In the genomic region with DNA sequence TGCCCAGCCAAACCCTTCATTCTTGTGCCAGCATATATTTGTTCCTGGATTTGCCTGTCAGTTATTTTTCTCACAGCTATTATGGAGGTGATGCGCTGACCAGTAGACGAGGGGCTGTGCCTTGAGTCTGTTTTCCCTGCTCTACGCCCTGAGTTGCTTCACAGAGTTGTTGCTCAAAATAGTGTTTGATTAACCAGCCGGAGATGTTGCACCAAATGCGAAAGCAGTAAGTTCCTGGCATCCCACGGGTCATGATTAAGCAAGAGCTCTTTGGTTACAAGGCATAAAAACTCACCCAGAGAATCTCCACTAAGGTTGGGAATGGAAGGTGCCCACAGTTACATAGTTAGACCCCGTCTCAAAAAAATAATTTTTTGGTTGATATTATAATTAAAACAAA, we compare ENCODE assay signal across 18 mouse cellular contexts. TPM values are rescaled to one million over a fixed set of nuclear protein-coding genes. Genes with fewer than 3 reads are reported as not detected.
DNase-seq lines count a peak whose midpoint lies in the region; TF ChIP-seq lines count a peak whose summit lies in the region.
"Had no signal": no experiment of that assay in that cellular context is flagged by ENCODE, and none has a peak within 500 bp of the region (broad histone marks: within the 10 kb centered on the region; RNA-seq: fewer than 3 reads in every experiment).

No protein-coding gene starts in this region.

- WGBS in kidney, adult 2 months = 69% methylated on average over 7 of the region's 7 CpGs

- H3K27ac ChIP-seq in kidney, adult 2 months (ENCODE audit: insufficient read depth, low read depth, low read length) = no peak overlapping the region
- H3K27ac ChIP-seq: forebrain, embryonic 13.5 days; heart, embryonic 13.5 days; intestine, embryonic 15.5 days; kidney, postnatal 0 days; layer of hippocampus, adult 2 months; liver, embryonic 15.5 days had no signal

- H3K36me3 ChIP-seq in kidney, adult 2 months (ENCODE audit: control insufficient read depth, insufficient read depth, low read length) = no peaks in the 10 kb centered on the region
- H3K36me3 ChIP-seq: heart, embryonic 13.5 days; intestine, embryonic 15.5 days; liver, embryonic 15.5 days had no signal

- no peaks in the 10 kb centered on the region for H3K4me1 ChIP-seq in kidney, adult 2 months (ENCODE audit: control insufficient read depth, insufficient read depth, low read length)
- H3K4me1 ChIP-seq: liver, embryonic 15.5 days had no signal

- H3K27me3 ChIP-seq in kidney, adult 2 months (replicated peaks; ENCODE audit: control insufficient read depth, insufficient read depth, low read length) = no peaks in the 10 kb centered on the region
- H3K27me3 ChIP-seq: heart, embryonic 13.5 days; intestine, embryonic 15.5 days; liver, embryonic 15.5 days had no signal

- TF ChIP-seq CTCF in kidney, adult 2 months (conservative IDR thresholded peaks at IDR 0.05; ENCODE audit: insufficient read depth, insufficient read length, low read depth, low read length) = no peak

- H3K4me3 ChIP-seq in kidney, adult 2 months (ENCODE audit: insufficient read depth, low read depth, low read length) = no peak overlapping the region
- H3K4me3 ChIP-seq: forebrain, embryonic 13.5 days; heart, embryonic 13.5 days; intestine, embryonic 15.5 days; layer of hippocampus, adult 2 months; liver, embryonic 15.5 days; megakaryocyte, embryonic 14.5 days had no signal

- DNase-seq in adrenal gland, postnatal 14 days = peak; percentile 48
- DNase-seq in adrenal gland, adult 18-20 months (ENCODE audit: low spot score in 2 of 2) = no peak
- peak; percentile 5 for DNase-seq in kidney, adult 2 months
- no peak for DNase-seq in kidney, adult 11 months
- DNase-seq in fat pad, adult 2 months (ENCODE audit: extremely low read depth, low read depth, low spot score) = peak; percentile 52
- peak; percentile 74 for DNase-seq in lung, postnatal 36 days
- no peak for DNase-seq in kidney, postnatal 4 days
- no peak for DNase-seq in kidney, adult 9 months
- DNase-seq: cerebellum, postnatal 10 days; left cerebral cortex, postnatal 4 days; thymus, adult 2 months had no signal

- no peak for TF ChIP-seq POLR2A in kidney, adult 2 months (IDR thresholded peaks at IDR 0.05; ENCODE audit: low read depth, low read length)

RNA-seq across cellular contexts. Expression of a gene that starts 1.2 kb away (rescaled TPM):
- 14.4 and 20.7 TPM in 2 replicates for total RNA-seq in adrenal gland, postnatal 14 days (2021)
- total RNA-seq in adrenal gland, adult 18-20 months (2021) = 10 to 100 TPM; 24.5 to 55.3 TPM
- polyA plus RNA-seq in kidney, adult 2 months (2012; rRNA removed) = 2.0 and 3.1 TPM in 2 replicates
- polyA plus RNA-seq: forebrain, embryonic 13.5 days had no signal

Comparison
In these comparisons a context has a peak if more than half of its experiments do, and no peak if none do; other contexts are left out.
1. DNase-seq: peak in adrenal gland, postnatal 14 days (single experiment), kidney, adult 2 months (single experiment), fat pad, adult 2 months (single experiment) and lung, postnatal 36 days (single experiment); none in adrenal gland, adult 18-20 months (0 of 2), kidney, adult 11 months (single experiment), kidney, postnatal 4 days (0 of 2) and kidney, adult 9 months (single experiment).